Mouse (Mus musculus): ENCODE results near the gene Ptgir. TPM values are rescaled to one million over a fixed set of nuclear protein-coding genes. Genes with fewer than 3 reads are reported as not detected.

The Ptgir gene
- total RNA-seq, 2 experiments from 2014 or later, result not detected

GRCm38 (mm10) chr7:16891641-16892351, 14.5 kb upstream of the Ptgir start, which contains the start of gene Gng8:
Gene Gng8, plus strand, starts transcription at chr7:16891786.
- peak; percentile 87 to 88 for DNase-seq (ENCODE audit: low spot score in 2 of 2)

GRCm38 (mm10) chr7:16892352-16892730, 13.9 kb upstream of the Ptgir start:
- DNase-seq (ENCODE audit: low spot score in 2 of 2), result no peak

- DNase-seq (ENCODE audit: low spot score in 2 of 2), result no peak
These were observed 12.7 kb upstream of the Ptgir start for GRCm38 (mm10) chr7:16893612-16894011.

GRCm38 (mm10) chr7:16894279-16894678, 12.0 kb upstream of the Ptgir start:
- no peak for DNase-seq (ENCODE audit: low spot score in 2 of 2)

GRCm38 (mm10) chr7:16895000-16895399, 11.3 kb upstream of the Ptgir start:
- peak; percentile 74 to 79 for DNase-seq (ENCODE audit: low spot score in 2 of 2)

GRCm38 (mm10) chr7:16895511-16895910, 10.8 kb upstream of the Ptgir start:
- DNase-seq (ENCODE audit: low spot score in 2 of 2), result no peak

- no peak for DNase-seq (ENCODE audit: low spot score in 2 of 2)
These were observed 5.8 kb upstream of the Ptgir start for GRCm38 (mm10) chr7:16900526-16900925.

GRCm38 (mm10) chr7:16903439-16903955, 2.8 kb upstream of the Ptgir start:
- no peak for DNase-seq (ENCODE audit: low spot score in 2 of 2)

GRCm38 (mm10) chr7:16904120-16904675, 2.1 kb upstream of the Ptgir start:
- no peak for DNase-seq (ENCODE audit: low spot score in 2 of 2)

GRCm38 (mm10) chr7:16905491-16906021, 734 bp upstream of the Ptgir start:
- no peak for DNase-seq (ENCODE audit: low spot score in 2 of 2)

GRCm38 (mm10) chr7:16906889-16907559, 734 bp downstream of the Ptgir start:
- no peak for DNase-seq (ENCODE audit: low spot score in 2 of 2)

GRCm38 (mm10) chr7:16907842-16908241, 1.6 kb downstream of the Ptgir start:
- no peak for DNase-seq (ENCODE audit: low spot score in 2 of 2)

GRCm38 (mm10) chr7:16908367-16908766, 2.1 kb downstream of the Ptgir start:
- no peak for DNase-seq (ENCODE audit: low spot score in 2 of 2)

- DNase-seq (ENCODE audit: low spot score in 2 of 2), result no peak
These were observed 2.6 kb downstream of the Ptgir start for GRCm38 (mm10) chr7:16908859-16909258.

- no peak for DNase-seq (ENCODE audit: low spot score in 2 of 2)
These were observed 3.6 kb downstream of the Ptgir start for GRCm38 (mm10) chr7:16909909-16910308.

GRCm38 (mm10) chr7:16911904-16912303, 5.6 kb downstream of the Ptgir start:
- no peak for DNase-seq (ENCODE audit: low spot score in 2 of 2)

GRCm38 (mm10) chr7:16912360-16912759, 6.1 kb downstream of the Ptgir start:
- no peak for DNase-seq (ENCODE audit: low spot score in 2 of 2)

- DNase-seq (ENCODE audit: low spot score in 2 of 2), result peak; percentile 82 to 85
These were observed 7.6 kb downstream of the Ptgir start for GRCm38 (mm10) chr7:16913806-16914452.

- no peak for DNase-seq (ENCODE audit: low spot score in 2 of 2)
These were observed 8.4 kb downstream of the Ptgir start for GRCm38 (mm10) chr7:16914453-16915343.
